ENCODE assay signal across 9 mouse cellular contexts in genomic region chr19:6994489-6994888, GRCm38 (mm10). TPM values are rescaled to one million over a fixed set of nuclear protein-coding genes. Genes with fewer than 3 reads are reported as not detected.
DNase-seq lines count a peak whose midpoint lies in the region; ATAC-seq and TF ChIP-seq lines count a peak whose summit lies in the region.
"Had no signal": no experiment of that assay in that cellular context is flagged by ENCODE, and none has a peak within 500 bp of the region (broad histone marks: within the 10 kb centered on the region; RNA-seq: fewer than 3 reads in every experiment).

No protein-coding gene starts in this region.

- no peak for TF ChIP-seq CTCF in MEL (IDR thresholded peaks at IDR 0.05 in 2 of 3, conservative IDR thresholded peaks at IDR 0.05 in 1 of 3; ENCODE audit: control insufficient read depth in 1 of 3, insufficient read depth in 1 of 3, low read depth in 2 of 3, low read length in 3 of 3, poor library complexity in 1 of 3, severe bottlenecking in 1 of 3)

- no peaks in the 10 kb centered on the region for H3K9me3 ChIP-seq in kidney, embryonic 15.5 days (replicated peaks)
- H3K9me3 ChIP-seq in MEL (replicated peaks; ENCODE audit: insufficient read depth, low read length): no peaks in the 10 kb centered on the region
- H3K9me3 ChIP-seq in liver, embryonic 13.5 days (replicated peaks): no peaks in the 10 kb centered on the region

- H3K79me2 ChIP-seq in MEL (ENCODE audit: control insufficient read depth, insufficient read depth, low read length, poor library complexity): peaks cover 4% of the 10 kb centered on the region; the same call in 1 of the 2 replicates

- H3K36me3 ChIP-seq in kidney, embryonic 15.5 days: peaks cover 14% of the 10 kb centered on the region
- 0 out of 4 replicates have a peak, but pooled peaks cover 0 to 2% of the 10 kb centered on the region in 2 experiments for H3K36me3 ChIP-seq in MEL (ENCODE audit: control insufficient read depth in 1 of 2, insufficient read depth in 2 of 2, low read length in 2 of 2)
- H3K36me3 ChIP-seq in liver, embryonic 13.5 days: peaks cover 19% of the 10 kb centered on the region

- H3K27me3 ChIP-seq in kidney, embryonic 15.5 days: no peaks in the 10 kb centered on the region
- H3K27me3 ChIP-seq in MEL (ENCODE audit: control insufficient read depth in 1 of 2, insufficient read depth in 2 of 2, low read length in 2 of 2): no peaks in the 10 kb centered on the region
- H3K27me3 ChIP-seq in liver, embryonic 13.5 days: no peaks in the 10 kb centered on the region

- ATAC-seq in kidney, embryonic 15.5 days (replicated peaks; ENCODE audit: low FRiP score): no peak
- ATAC-seq in liver, embryonic 13.5 days (ENCODE audit: low read depth): no peak
- ATAC-seq: activated CD4-positive, CD25-positive, alpha-beta regulatory T cell, adult 4 months had no signal

- DNase-seq in cerebellum, adult 9-11 months: peak; percentile 48
- no peak for DNase-seq in cerebellum, postnatal 36 days
- no peak for DNase-seq in kidney, adult 11 months
- DNase-seq in MEL (ENCODE audit: low read depth, low spot score): no peak
- DNase-seq in liver, embryonic 13.5 days: no peak
- DNase-seq in frontal cortex, postnatal 36 days (ENCODE audit: low spot score in 2 of 2): no peak
- no peak for DNase-seq in gastrocnemius, postnatal 25 days

- TF ChIP-seq RAD21 in MEL (IDR thresholded peaks at IDR 0.05; ENCODE audit: low read depth, low read length): no peak

- H3K4me2 ChIP-seq in kidney, embryonic 15.5 days: peak overlapping the region; percentile 82
- peak overlapping the region; percentile 84 for H3K4me2 ChIP-seq in liver, embryonic 13.5 days

- peak overlapping the region; percentile 58 for H3K4me3 ChIP-seq in kidney, embryonic 15.5 days (replicated peaks)
- H3K4me3 ChIP-seq in MEL (ENCODE audit: control insufficient read depth in 1 of 2, insufficient read depth in 1 of 2, low read depth in 2 of 2, low read length in 2 of 2): peak overlapping the region in 1 of 2 experiments; percentile 63; a peak in 1 of 4 replicates
- H3K4me3 ChIP-seq in liver, embryonic 13.5 days (replicated peaks): no peak overlapping the region

- TF ChIP-seq EP300 in MEL (IDR thresholded peaks at IDR 0.05; ENCODE audit: low read depth in 1 of 2, low read length in 2 of 2): no peak

- H3K27ac ChIP-seq in kidney, embryonic 15.5 days: peak overlapping the region; percentile 39; the same call in 1 of the 2 replicates
- H3K27ac ChIP-seq in MEL (ENCODE audit: control insufficient read depth, low read depth, low read length): no peak overlapping the region
- no peak overlapping the region for H3K27ac ChIP-seq in liver, embryonic 13.5 days

- 71% methylated on average over 8 of the region's 8 CpGs for WGBS in kidney, embryonic 15.5 days
- 87% methylated on average over 8 of the region's 8 CpGs for WGBS in liver, embryonic 13.5 days (ENCODE audit: insufficient replicate concordance)

- peaks cover 56% of the 10 kb centered on the region for H3K4me1 ChIP-seq in kidney, embryonic 15.5 days
- peaks cover 2 to 22% of the 10 kb centered on the region in 2 experiments; a peak in 3 of 4 replicates for H3K4me1 ChIP-seq in MEL (ENCODE audit: control insufficient read depth in 1 of 2, insufficient read depth in 2 of 2, low read length in 2 of 2)
- H3K4me1 ChIP-seq in liver, embryonic 13.5 days (replicated peaks): peaks cover 63% of the 10 kb centered on the region

- TF ChIP-seq POLR2A in MEL (IDR thresholded peaks at IDR 0.05; ENCODE audit: control insufficient read depth in 1 of 2, insufficient read depth in 1 of 2, low read depth in 1 of 2, low read length in 2 of 2, poor library complexity in 1 of 2): no peak

- H3K9ac ChIP-seq in kidney, embryonic 15.5 days: 0 out of 2 replicates have a peak overlapping the region, but pooled peaks have one; percentile 72
- H3K9ac ChIP-seq in MEL (ENCODE audit: control insufficient read depth, low read depth, low read length, poor library complexity, severe bottlenecking): peak overlapping the region; percentile 69
- 0 out of 2 replicates have a peak overlapping the region, but pooled peaks have one; percentile 77 for H3K9ac ChIP-seq in liver, embryonic 13.5 days

TF ChIP-seq in MEL, 35 proteins besides CTCF, POLR2A, EP300 and RAD21:
- TF ChIP-seq USF2 (IDR thresholded peaks at IDR 0.05; ENCODE audit: borderline replicate concordance in 1 of 2, insufficient read depth in 1 of 2, low read depth in 1 of 2, low read length in 2 of 2) (no peak), SMC3 (IDR thresholded peaks at IDR 0.05; ENCODE audit: low read depth, low read length) (no peak), MAX (IDR thresholded peaks at IDR 0.05; ENCODE audit: low read length) (no peak), MXI1 (IDR thresholded peaks at IDR 0.05; ENCODE audit: low read depth, low read length) (no peak), HCFC1 (IDR thresholded peaks at IDR 0.05; ENCODE audit: low read depth, low read length) (no peak), JUND (IDR thresholded peaks at IDR 0.05; ENCODE audit: low read depth, low read length) (no peak), BHLHE40 (IDR thresholded peaks at IDR 0.05; ENCODE audit: borderline replicate concordance, low read depth, low read length) (no peak), GABPA (IDR thresholded peaks at IDR 0.05; ENCODE audit: low read depth, low read length) (no peak), NELFE (IDR thresholded peaks at IDR 0.05; ENCODE audit: low read depth, low read length) (no peak), SIN3A (IDR thresholded peaks at IDR 0.05; ENCODE audit: low read length) (no peak), ZMIZ1 (IDR thresholded peaks at IDR 0.05; ENCODE audit: low read depth, low read length) (no peak), TAL1 (IDR thresholded peaks at IDR 0.05; ENCODE audit: low read length) (no peak), MYB (IDR thresholded peaks at IDR 0.05; ENCODE audit: low read depth, low read length) (no peak), TCF12 (IDR thresholded peaks at IDR 0.05; ENCODE audit: low read depth, low read length) (no peak), KAT2A (conservative IDR thresholded peaks at IDR 0.05; ENCODE audit: low read depth, low read length) (no peak), RCOR1 (IDR thresholded peaks at IDR 0.05; ENCODE audit: low read depth, low read length) (no peak), UBTF (IDR thresholded peaks at IDR 0.05; ENCODE audit: borderline replicate concordance, insufficient read depth, low read depth, low read length) (no peak), ZC3H11A (IDR thresholded peaks at IDR 0.05; ENCODE audit: low read depth, low read length) (no peak)

RNA-seq across cellular contexts. Expression of gene Nudt22, which starts 1.4 kb away (rescaled TPM):
- 25.4 and 27.4 TPM in 2 replicates for polyA plus RNA-seq in kidney, embryonic 15.5 days (2015; fragmentation: Nextera tagmentation; extraction: Ambion mirVana)
- total RNA-seq in MEL (2012; rRNA removed): 23.8 and 32.1 TPM in 2 replicates
- 10 to 100 TPM in 1 of 2 experiments, not detected in 1; 30.8 TPM for polyA plus RNA-seq in MEL (2012; ENCODE audit: insufficient read depth in 1 of 2, insufficient read length in 2 of 2, low read depth in 1 of 2, low replicate concordance in 2 of 2, missing spikeins in 1 of 2)
- polyA plus RNA-seq in liver, embryonic 13.5 days (2015; fragmentation: Nextera tagmentation; extraction: Ambion mirVana): 10.7 and 11.1 TPM in 2 replicates
- total RNA-seq in gastrocnemius, postnatal 25 days (2021): 10 to 100 TPM; 15.6 to 17.2 TPM

RNA-seq across cellular contexts. Expression of gene Trpt1, which starts 1.4 kb away (rescaled TPM):
- 11.2 and 12.1 TPM in 2 replicates for polyA plus RNA-seq in kidney, embryonic 15.5 days (2015; fragmentation: Nextera tagmentation; extraction: Ambion mirVana)
- 1.2 and 1.8 TPM in 2 replicates for total RNA-seq in MEL (2012; rRNA removed)
- polyA plus RNA-seq in MEL (2012; ENCODE audit: insufficient read depth in 1 of 2, insufficient read length in 2 of 2, low read depth in 1 of 2, low replicate concordance in 2 of 2, missing spikeins in 1 of 2): 1 to 10 TPM in 1 of 2 experiments, not detected in 1; 2.3 TPM
- 2.1 and 2.3 TPM in 2 replicates for polyA plus RNA-seq in liver, embryonic 13.5 days (2015; fragmentation: Nextera tagmentation; extraction: Ambion mirVana)
- total RNA-seq in gastrocnemius, postnatal 25 days (2021): 10 to 100 TPM; 21.5 to 24.5 TPM

RNA-seq across cellular contexts. Expression of gene Dnajc4, which starts 2.1 kb away (rescaled TPM):
- 22.5 and 24.1 TPM in 2 replicates for polyA plus RNA-seq in kidney, embryonic 15.5 days (2015; fragmentation: Nextera tagmentation; extraction: Ambion mirVana)
- total RNA-seq in MEL (2012; rRNA removed): 3.2 and 4.2 TPM in 2 replicates
- 10 to 100 TPM in 1 of 2 experiments, not detected in 1; 12.9 TPM for polyA plus RNA-seq in MEL (2012; ENCODE audit: insufficient read depth in 1 of 2, insufficient read length in 2 of 2, low read depth in 1 of 2, low replicate concordance in 2 of 2, missing spikeins in 1 of 2)
- polyA plus RNA-seq in liver, embryonic 13.5 days (2015; fragmentation: Nextera tagmentation; extraction: Ambion mirVana): 9.8 and 11.8 TPM in 2 replicates
- 10 to 100 TPM; 31.3 to 32.9 TPM for total RNA-seq in gastrocnemius, postnatal 25 days (2021)

RNA-seq across cellular contexts. Expression of gene Vegfb, which starts 7.0 kb away (rescaled TPM):
- 39.5 and 41.0 TPM in 2 replicates for polyA plus RNA-seq in kidney, embryonic 15.5 days (2015; fragmentation: Nextera tagmentation; extraction: Ambion mirVana)
- total RNA-seq in MEL (2012; rRNA removed): 11.2 and 11.5 TPM in 2 replicates
- polyA plus RNA-seq in MEL (2012; ENCODE audit: insufficient read depth in 1 of 2, insufficient read length in 2 of 2, low read depth in 1 of 2, low replicate concordance in 2 of 2, missing spikeins in 1 of 2): 10 to 100 TPM in 1 of 2 experiments, not detected in 1; 67.6 TPM
- 13.7 and 16.0 TPM in 2 replicates for polyA plus RNA-seq in liver, embryonic 13.5 days (2015; fragmentation: Nextera tagmentation; extraction: Ambion mirVana)
- total RNA-seq in gastrocnemius, postnatal 25 days (2021): 100 to 1,000 TPM; 143 to 156 TPM

RNA-seq across cellular contexts. Expression of gene Fkbp2, which starts 14.2 kb away (rescaled TPM):
- polyA plus RNA-seq in kidney, embryonic 15.5 days (2015; fragmentation: Nextera tagmentation; extraction: Ambion mirVana): 129 and 137 TPM in 2 replicates
- 51.4 and 53.9 TPM in 2 replicates for total RNA-seq in MEL (2012; rRNA removed)
- 100 to 1,000 TPM in 1 of 2 experiments, not detected in 1; 167 TPM for polyA plus RNA-seq in MEL (2012; ENCODE audit: insufficient read depth in 1 of 2, insufficient read length in 2 of 2, low read depth in 1 of 2, low replicate concordance in 2 of 2, missing spikeins in 1 of 2)
- polyA plus RNA-seq in liver, embryonic 13.5 days (2015; fragmentation: Nextera tagmentation; extraction: Ambion mirVana): 88.0 and 91.6 TPM in 2 replicates
- total RNA-seq in gastrocnemius, postnatal 25 days (2021): 10 to 100 TPM in 1 of 2 experiments, 1 to 10 TPM in 1; 7.9 to 12.4 TPM
